Mouse (Mus musculus): ENCODE data around the gene Gm4778. TPM values are rescaled to one million over a fixed set of nuclear protein-coding genes. Genes with fewer than 3 reads are reported as not detected.
"Not testable (repeated sequence)": the region's sequence is repeated elsewhere in the genome, so short reads cannot be mapped to it uniquely, and the experiment has no call there.

Gm4778 gene
- not detected in 2 replicates for polyA plus RNA-seq (2012; rRNA removed)

DNA sequence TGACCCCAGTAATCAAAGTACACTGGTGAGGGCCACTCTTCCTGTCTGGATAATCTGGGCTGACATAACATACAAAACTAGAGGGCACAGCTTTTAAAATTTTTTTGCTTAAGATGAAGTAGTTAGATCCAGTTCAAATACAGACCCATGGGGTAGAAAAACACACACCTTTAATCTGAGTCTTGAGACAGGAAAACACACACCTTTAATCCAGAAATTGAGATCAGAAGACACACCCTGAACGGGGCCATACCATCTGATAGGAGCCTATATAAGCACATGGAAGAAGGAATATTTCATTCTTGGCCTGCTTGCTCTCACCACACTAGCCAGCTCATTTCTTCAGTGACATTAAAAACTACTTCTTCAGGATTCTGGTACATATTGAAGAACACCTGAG is at the start of gene Gm4778:
Gene Gm4778 (plus strand): TSS at position 301 of the 400 bp plus-strand sequence.
- H3K4me3 ChIP-seq (ENCODE audit: extremely low read depth, insufficient read depth, insufficient read length); H3K4me1 ChIP-seq (ENCODE audit: control insufficient read depth, insufficient read depth, insufficient read length); DNase-seq (ENCODE audit: low read depth in 1 of 2, low spot score in 2 of 2); H3K36me3 ChIP-seq (ENCODE audit: control insufficient read depth, insufficient read depth, low read length); H3K27me3 ChIP-seq (ENCODE audit: control insufficient read depth, insufficient read depth, low read length); H3K27ac ChIP-seq (ENCODE audit: insufficient read depth, low read length): not testable (repeated sequence)
- WGBS, result 70% methylated on average over 1 of the region's 1 CpGs

DNA sequence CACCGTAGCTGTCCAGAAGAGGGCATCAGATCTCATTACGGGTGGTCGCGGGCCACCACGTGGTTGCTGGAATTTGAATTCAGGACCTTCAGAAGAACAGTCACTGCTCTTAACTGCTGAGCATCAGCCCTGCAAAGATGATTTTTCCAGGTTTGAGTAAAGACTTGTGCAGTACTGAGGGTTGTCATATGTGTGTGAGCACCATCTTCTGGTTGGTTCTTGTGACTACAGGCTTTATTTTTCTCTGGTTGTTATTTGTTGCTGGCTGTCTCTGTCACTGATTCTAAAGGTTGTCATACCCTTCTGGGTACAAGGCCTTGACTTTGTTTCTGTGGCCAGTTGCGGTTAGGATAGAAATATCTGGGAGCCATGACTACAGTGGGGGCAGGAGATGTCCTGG is 3.2 kb upstream of the Gm4778 start:
- Histone ChIP-seq H3K36me3 (ENCODE audit: control insufficient read depth, insufficient read depth, low read length) (no peaks in the 10 kb centered on the region), H3K4me3 (ENCODE audit: extremely low read depth, insufficient read depth, insufficient read length) (no peak overlapping the region), H3K4me1 (ENCODE audit: control insufficient read depth, insufficient read depth, insufficient read length) (no peaks in the 10 kb centered on the region), H3K27ac (ENCODE audit: insufficient read depth, low read length) (no peak overlapping the region), H3K27me3 (ENCODE audit: control insufficient read depth, insufficient read depth, low read length) (no peaks in the 10 kb centered on the region)
- 59% methylated on average over 6 of the region's 6 CpGs for WGBS
- no peak for DNase-seq (ENCODE audit: low read depth in 1 of 2, low spot score in 2 of 2)
- TF ChIP-seq POLR2A (IDR thresholded peaks at IDR 0.05; ENCODE audit: low read depth, low read length), result no peak
- TF ChIP-seq CTCF (IDR thresholded peaks at IDR 0.05; ENCODE audit: extremely low read depth, insufficient read depth, insufficient read length, insufficient replicate concordance), result no peak

DNA sequence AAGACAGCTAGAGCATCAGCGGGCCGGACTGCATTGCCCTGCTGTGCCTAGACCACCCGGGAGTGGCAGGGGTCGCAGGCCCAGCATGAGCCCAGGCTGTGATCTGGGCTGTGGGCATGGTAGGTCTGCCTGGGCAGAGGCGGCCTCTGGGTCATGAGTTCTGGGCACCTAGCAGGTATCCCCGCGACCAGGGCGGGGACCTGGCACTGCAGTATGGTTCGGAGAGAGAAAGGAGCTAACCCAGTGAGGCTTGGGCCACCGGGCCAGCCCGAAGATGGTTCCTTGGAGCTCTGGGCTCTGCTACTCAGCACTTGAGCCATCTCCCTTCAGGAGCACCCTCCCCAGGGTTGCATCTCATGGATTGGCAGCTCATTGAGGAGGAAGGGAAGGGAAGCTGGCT is 12.2 kb downstream of the Gm4778 start:
- no peak for DNase-seq (ENCODE audit: low read depth in 1 of 2, low spot score in 2 of 2)
- no peaks in the 10 kb centered on the region for H3K27me3 ChIP-seq (ENCODE audit: control insufficient read depth, insufficient read depth, low read length)
- no peak overlapping the region for H3K4me3 ChIP-seq (ENCODE audit: extremely low read depth, insufficient read depth, insufficient read length)
- no peaks in the 10 kb centered on the region for H3K36me3 ChIP-seq (ENCODE audit: control insufficient read depth, insufficient read depth, low read length)
- no peaks in the 10 kb centered on the region for H3K4me1 ChIP-seq (ENCODE audit: control insufficient read depth, insufficient read depth, insufficient read length)
- no peak overlapping the region for H3K27ac ChIP-seq (ENCODE audit: insufficient read depth, low read length)
- WGBS, result 85% methylated on average over 11 of the region's 11 CpGs
- TF ChIP-seq CTCF (IDR thresholded peaks at IDR 0.05; ENCODE audit: extremely low read depth, insufficient read depth, insufficient read length, insufficient replicate concordance), result no peak
- no peak for TF ChIP-seq POLR2A (IDR thresholded peaks at IDR 0.05; ENCODE audit: low read depth, low read length)

DNA sequence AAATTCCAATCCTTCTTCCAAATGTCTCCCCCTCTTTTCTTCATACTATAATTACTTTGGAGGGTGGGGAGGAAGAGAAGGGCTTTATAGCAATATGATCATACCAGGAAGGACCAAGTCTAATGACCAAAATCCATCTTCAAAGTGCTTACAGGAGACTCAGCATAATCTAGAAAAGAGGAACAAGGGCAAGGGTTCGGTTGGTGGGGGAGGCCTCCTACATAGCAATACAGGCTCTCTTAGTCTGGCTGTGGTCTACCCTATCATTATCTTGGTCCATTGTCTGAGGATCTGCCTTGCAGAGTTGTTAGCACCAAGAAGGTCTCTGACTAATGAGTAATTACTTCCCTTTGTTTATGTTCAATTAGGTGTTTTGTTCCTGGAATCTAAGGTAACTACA is 41.6 kb downstream of the Gm4778 start:
- Histone ChIP-seq H3K36me3 (ENCODE audit: control insufficient read depth, insufficient read depth, low read length) (no peaks in the 10 kb centered on the region), H3K4me3 (ENCODE audit: extremely low read depth, insufficient read depth, insufficient read length) (no peak overlapping the region), H3K27me3 (ENCODE audit: control insufficient read depth, insufficient read depth, low read length) (no peaks in the 10 kb centered on the region), H3K27ac (ENCODE audit: insufficient read depth, low read length) (no peak overlapping the region), H3K4me1 (ENCODE audit: control insufficient read depth, insufficient read depth, insufficient read length) (no peaks in the 10 kb centered on the region)
- DNase-seq (ENCODE audit: low read depth in 1 of 2, low spot score in 2 of 2), result no peak
- 48% methylated on average over 1 of the region's 1 CpGs for WGBS
- TF ChIP-seq POLR2A (IDR thresholded peaks at IDR 0.05; ENCODE audit: low read depth, low read length), result no peak
- TF ChIP-seq CTCF (IDR thresholded peaks at IDR 0.05; ENCODE audit: extremely low read depth, insufficient read depth, insufficient read length, insufficient replicate concordance), result no peak

DNA sequence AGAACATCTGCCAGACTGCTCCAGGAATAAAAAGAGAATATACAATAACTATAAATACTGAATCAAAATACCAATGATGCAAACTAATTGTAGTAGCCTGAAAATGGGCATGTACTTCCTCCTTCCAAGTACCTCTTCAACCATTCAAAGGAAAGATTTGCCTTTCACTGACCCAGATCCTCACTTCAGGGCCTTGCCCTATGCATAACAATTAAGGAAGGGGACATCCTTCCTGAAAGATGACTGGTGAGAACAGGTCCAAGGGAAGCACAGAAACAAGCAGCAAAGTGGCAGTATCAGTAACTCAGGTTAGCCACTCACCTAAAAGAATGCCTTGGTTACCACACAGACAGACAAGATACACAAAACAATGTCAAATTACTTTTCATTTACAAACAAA is 43.1 kb downstream of the Gm4778 start:
- Histone ChIP-seq H3K4me3 (ENCODE audit: extremely low read depth, insufficient read depth, insufficient read length) (no peak overlapping the region), H3K27ac (ENCODE audit: insufficient read depth, low read length) (no peak overlapping the region), H3K4me1 (ENCODE audit: control insufficient read depth, insufficient read depth, insufficient read length) (peaks cover 1% of the 10 kb centered on the region; the same call in 1 of the 2 replicates), H3K36me3 (ENCODE audit: control insufficient read depth, insufficient read depth, low read length) (no peaks in the 10 kb centered on the region), H3K27me3 (ENCODE audit: control insufficient read depth, insufficient read depth, low read length) (no peaks in the 10 kb centered on the region)
- no peak for TF ChIP-seq CTCF (IDR thresholded peaks at IDR 0.05; ENCODE audit: extremely low read depth, insufficient read depth, insufficient read length, insufficient replicate concordance)
- no peak for TF ChIP-seq POLR2A (IDR thresholded peaks at IDR 0.05; ENCODE audit: low read depth, low read length)
- no peak for DNase-seq (ENCODE audit: low read depth in 1 of 2, low spot score in 2 of 2)

DNA sequence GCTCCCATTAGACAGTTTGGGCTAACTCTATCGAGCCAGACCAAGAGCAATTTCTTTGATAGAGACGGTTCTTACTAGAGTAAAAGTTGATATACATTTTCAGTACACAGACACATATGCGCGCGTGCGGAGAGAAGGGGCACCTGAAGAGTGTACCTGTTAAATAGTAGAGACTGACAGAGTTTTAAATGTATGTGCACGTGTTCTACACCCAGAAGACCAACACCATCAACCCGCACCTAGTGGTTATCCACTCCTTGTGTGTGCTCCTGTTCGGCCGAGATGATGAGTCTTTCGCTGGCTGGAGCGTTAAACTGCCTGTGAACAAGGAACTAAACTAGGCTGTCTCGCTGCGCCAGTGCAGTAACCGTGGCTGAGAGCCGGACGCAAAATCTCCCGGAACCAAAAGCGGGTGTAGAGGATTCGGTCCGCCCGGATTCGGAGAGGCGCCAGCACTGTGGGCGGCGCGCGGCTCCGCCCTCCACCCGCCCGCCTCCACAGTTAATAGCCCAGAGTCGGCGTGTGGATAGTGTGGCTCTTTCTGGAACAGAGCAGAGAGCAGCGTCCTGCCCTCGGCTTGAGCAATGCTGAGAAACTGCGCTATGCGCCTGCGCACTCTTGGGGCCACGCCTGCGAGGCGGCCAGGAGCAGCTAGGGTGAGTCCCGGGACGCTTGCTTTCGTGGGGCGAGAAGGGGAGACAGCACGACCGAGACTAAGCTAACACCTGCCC is 46.0 kb downstream of the Gm4778 start, which contains the start of gene Them4:
Gene Them4 (plus strand): TSS at position 457 of the 731 bp plus-strand sequence.
- Histone ChIP-seq H3K27me3 (ENCODE audit: control insufficient read depth, insufficient read depth, low read length) (no peaks in the 10 kb centered on the region), H3K27ac (ENCODE audit: insufficient read depth, low read length) (peak within 1 kb of the TSS; percentile 69), H3K36me3 (ENCODE audit: control insufficient read depth, insufficient read depth, low read length) (no peaks in the 10 kb centered on the region), H3K4me3 (ENCODE audit: extremely low read depth, insufficient read depth, insufficient read length) (peak within 1 kb of the TSS; percentile 73), H3K4me1 (ENCODE audit: control insufficient read depth, insufficient read depth, insufficient read length) (peaks cover 1% of the 10 kb centered on the region; the same call in 1 of the 2 replicates)
- DNase-seq (ENCODE audit: low read depth in 1 of 2, low spot score in 2 of 2), result peak; percentile 77 to 83
- TF ChIP-seq POLR2A (IDR thresholded peaks at IDR 0.05; ENCODE audit: low read depth, low read length) (peak; percentile 37), CTCF (IDR thresholded peaks at IDR 0.05; ENCODE audit: extremely low read depth, insufficient read depth, insufficient read length, insufficient replicate concordance) (no peak)
- 2% methylated on average over 47 of the region's 47 CpGs for WGBS

DNA sequence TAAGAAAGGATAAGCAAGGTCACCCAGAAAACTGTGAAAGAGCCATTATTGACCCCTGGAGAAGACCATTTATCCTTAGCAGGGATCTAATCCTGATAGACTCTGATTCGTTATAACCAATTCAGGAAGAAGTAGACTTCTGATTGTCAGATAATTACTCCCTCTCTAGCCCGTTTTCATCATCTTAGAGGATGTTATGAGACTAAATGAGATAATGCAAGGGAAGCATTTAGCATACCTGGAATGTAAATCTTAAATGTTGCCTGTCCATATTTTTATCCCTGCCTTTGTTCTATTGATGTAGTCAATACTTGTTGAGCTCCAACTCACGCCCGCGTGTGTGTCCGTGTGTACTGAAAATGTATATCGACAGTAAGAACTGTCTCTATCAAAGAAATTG is 46.7 kb downstream of the Gm4778 start:
- Histone ChIP-seq H3K27me3 (ENCODE audit: control insufficient read depth, insufficient read depth, low read length) (no peaks in the 10 kb centered on the region), H3K4me1 (ENCODE audit: control insufficient read depth, insufficient read depth, insufficient read length) (peaks cover 1% of the 10 kb centered on the region; the same call in 1 of the 2 replicates), H3K27ac (ENCODE audit: insufficient read depth, low read length) (peak overlapping the region; percentile 69), H3K36me3 (ENCODE audit: control insufficient read depth, insufficient read depth, low read length) (no peaks in the 10 kb centered on the region), H3K4me3 (ENCODE audit: extremely low read depth, insufficient read depth, insufficient read length) (peak overlapping the region; percentile 73)
- whole genome bisulfite sequencing, result 46% methylated on average over 7 of the region's 7 CpGs
- TF ChIP-seq CTCF (IDR thresholded peaks at IDR 0.05; ENCODE audit: extremely low read depth, insufficient read depth, insufficient read length, insufficient replicate concordance) (no peak), POLR2A (IDR thresholded peaks at IDR 0.05; ENCODE audit: low read depth, low read length) (no peak)
- no peak for DNase-seq (ENCODE audit: low read depth in 1 of 2, low spot score in 2 of 2)
